Comparison of ENCODE assay signal across 14 mouse cellular contexts in genomic region chr15:11745629-11746372, GRCm38 (mm10).
DNase-seq lines count a peak whose midpoint lies in the region; ATAC-seq and TF ChIP-seq lines count a peak whose summit lies in the region.
"Had no signal": no experiment of that assay in that cellular context is flagged by ENCODE, and none has a peak within 500 bp of the region (broad histone marks: within the 10 kb centered on the region; RNA-seq: fewer than 3 reads in every experiment).

No protein-coding gene starts in this region.

- peaks cover 5% of the 10 kb centered on the region for H3K4me1 ChIP-seq in heart, adult 2 months (ENCODE audit: control insufficient read depth, insufficient read depth, low read length)
- peaks cover 9% of the 10 kb centered on the region for H3K4me1 ChIP-seq in limb, embryonic 15.5 days
- H3K4me1 ChIP-seq in limb, embryonic 10.5 days, result peaks cover 13% of the 10 kb centered on the region
- H3K4me1 ChIP-seq in lung, embryonic 14.5 days (ENCODE audit: insufficient read depth), result peaks cover 22% of the 10 kb centered on the region
- H3K4me1 ChIP-seq in stomach, embryonic 16.5 days (ENCODE audit: control insufficient read depth, insufficient read depth, low read length), result peaks cover 12% of the 10 kb centered on the region

- intact Hi-C loops in heart, adult 2 months (cut with DNase I), result no loop called here

- peak; percentile 88 for DNase-seq in heart, adult 11 months
- no peak for DNase-seq in heart, adult 2 months
- DNase-seq in limb, embryonic 10.5 days (ENCODE audit: low spot score), result no peak
- peak; percentile 41 for DNase-seq in lung, embryonic 14.5 days
- no peak for DNase-seq in adrenal gland, postnatal 10 days
- DNase-seq in frontal cortex, postnatal 10 days (ENCODE audit: low spot score in 2 of 2), result no peak
- DNase-seq: adrenal gland, postnatal 14 days; right cerebral cortex, adult 18-20 months had no signal

- no peaks in the 10 kb centered on the region for H3K79me2 ChIP-seq in heart, adult 2 months (replicated peaks; ENCODE audit: control insufficient read depth, insufficient read depth, low read length)

- no peak for TF ChIP-seq CTCF in heart, adult 2 months (IDR thresholded peaks at IDR 0.05)
- TF ChIP-seq CTCF in lung, embryonic 14.5 days (IDR thresholded peaks at IDR 0.05; ENCODE audit: low read depth), result no peak

- no peak overlapping the region for H3K27ac ChIP-seq in heart, adult 2 months
- H3K27ac ChIP-seq in limb, embryonic 15.5 days, result peak overlapping the region; percentile 64
- H3K27ac ChIP-seq in limb, embryonic 10.5 days, result no peak overlapping the region
- H3K27ac ChIP-seq in lung, embryonic 14.5 days (ENCODE audit: low read depth), result peak overlapping the region; percentile 87
- H3K27ac ChIP-seq in stomach, embryonic 16.5 days (ENCODE audit: low read length), result peak overlapping the region; percentile 94
- H3K27ac ChIP-seq: midbrain, embryonic 15.5 days; neural tube, embryonic 13.5 days had no signal

- no peak for ATAC-seq in limb, embryonic 15.5 days (ENCODE audit: insufficient number of reproducible peaks, low FRiP score, low TSS enrichment, low read depth)
- no peak for ATAC-seq in lung, embryonic 14.5 days (ENCODE audit: insufficient read depth)
- peak; percentile 38; the same call in 1 of the 2 replicates for ATAC-seq in stomach, embryonic 16.5 days (ENCODE audit: insufficient read depth, low FRiP score)
- ATAC-seq: inflammation-experienced regulatory T-cells, adult 6 months; midbrain, embryonic 15.5 days had no signal

- no peaks in the 10 kb centered on the region for H3K36me3 ChIP-seq in heart, adult 2 months (ENCODE audit: control insufficient read depth, insufficient read depth, low read length)
- H3K36me3 ChIP-seq in limb, embryonic 15.5 days, result no peaks in the 10 kb centered on the region
- H3K36me3 ChIP-seq in limb, embryonic 10.5 days, result no peaks in the 10 kb centered on the region
- H3K36me3 ChIP-seq in lung, embryonic 14.5 days (ENCODE audit: insufficient read depth), result no peaks in the 10 kb centered on the region
- H3K36me3 ChIP-seq in stomach, embryonic 16.5 days (ENCODE audit: control insufficient read depth, insufficient read depth, low read length), result no peaks in the 10 kb centered on the region
- H3K36me3 ChIP-seq: midbrain, embryonic 15.5 days; neural tube, embryonic 13.5 days had no signal

- H3K4me3 ChIP-seq in heart, adult 2 months, result no peak overlapping the region
- no peak overlapping the region for H3K4me3 ChIP-seq in limb, embryonic 15.5 days
- H3K4me3 ChIP-seq in limb, embryonic 10.5 days, result no peak overlapping the region
- H3K4me3 ChIP-seq in lung, embryonic 14.5 days (ENCODE audit: low read depth, low read length), result no peak overlapping the region
- no peak overlapping the region for H3K4me3 ChIP-seq in stomach, embryonic 16.5 days (replicated peaks; ENCODE audit: low read length)
- H3K4me3 ChIP-seq: erythroblast, embryonic 14.5 days; midbrain, embryonic 15.5 days; neural tube, embryonic 13.5 days had no signal

- no peaks in the 10 kb centered on the region for H3K9me3 ChIP-seq in limb, embryonic 15.5 days
- no peaks in the 10 kb centered on the region for H3K9me3 ChIP-seq in limb, embryonic 10.5 days (replicated peaks)
- H3K9me3 ChIP-seq in lung, embryonic 14.5 days (ENCODE audit: low read depth, low read length), result no peaks in the 10 kb centered on the region
- H3K9me3 ChIP-seq in stomach, embryonic 16.5 days (replicated peaks; ENCODE audit: control insufficient read depth, low read length), result no peaks in the 10 kb centered on the region
- H3K9me3 ChIP-seq: midbrain, embryonic 15.5 days; neural tube, embryonic 13.5 days had no signal

- no peak overlapping the region for H3K4me2 ChIP-seq in limb, embryonic 15.5 days
- no peak overlapping the region for H3K4me2 ChIP-seq in lung, embryonic 14.5 days
- H3K4me2 ChIP-seq in stomach, embryonic 16.5 days (ENCODE audit: low read depth, low read length), result no peak overlapping the region
- H3K4me2 ChIP-seq: midbrain, embryonic 15.5 days; neural tube, embryonic 13.5 days had no signal

- H3K9ac ChIP-seq in heart, adult 2 months (ENCODE audit: low read depth, low read length), result no peak overlapping the region
- no peak overlapping the region for H3K9ac ChIP-seq in limb, embryonic 15.5 days
- H3K9ac ChIP-seq in lung, embryonic 14.5 days, result no peak overlapping the region
- no peak overlapping the region for H3K9ac ChIP-seq in stomach, embryonic 16.5 days (ENCODE audit: low read length)
- H3K9ac ChIP-seq: midbrain, embryonic 15.5 days; neural tube, embryonic 13.5 days had no signal

- no peak for TF ChIP-seq EP300 in heart, adult 2 months (IDR thresholded peaks at IDR 0.05; ENCODE audit: insufficient read depth, low read depth, low read length)

- no peaks in the 10 kb centered on the region for H3K27me3 ChIP-seq in heart, adult 2 months (ENCODE audit: control insufficient read depth, insufficient read depth, low read length)
- peaks cover 2% of the 10 kb centered on the region; the same call in 1 of the 2 replicates for H3K27me3 ChIP-seq in limb, embryonic 15.5 days
- H3K27me3 ChIP-seq in limb, embryonic 10.5 days (ENCODE audit: low read depth, poor library complexity, severe bottlenecking), result peaks cover 25% of the 10 kb centered on the region; the same call in 1 of the 2 replicates
- H3K27me3 ChIP-seq in lung, embryonic 14.5 days (ENCODE audit: insufficient read depth, low read length), result no peaks in the 10 kb centered on the region
- no peaks in the 10 kb centered on the region for H3K27me3 ChIP-seq in stomach, embryonic 16.5 days (ENCODE audit: control insufficient read depth, insufficient read depth, low read length)
- H3K27me3 ChIP-seq: midbrain, embryonic 15.5 days; neural tube, embryonic 13.5 days had no signal

- no peak for TF ChIP-seq POLR2A in heart, adult 2 months (IDR thresholded peaks at IDR 0.05; ENCODE audit: insufficient read depth, low read depth, low read length)

- WGBS in heart, adult 2 months, result 56% methylated on average over 9 of the region's 9 CpGs
- 66% methylated on average over 9 of the region's 9 CpGs for WGBS in limb, embryonic 15.5 days
- 89% methylated on average over 9 of the region's 9 CpGs for WGBS in limb, embryonic 10.5 days
- 44% methylated on average over 9 of the region's 9 CpGs for WGBS in lung, embryonic 14.5 days
- 51% methylated on average over 9 of the region's 9 CpGs for WGBS in stomach, embryonic 16.5 days

Comparison
In these comparisons a context has a peak if more than half of its experiments do, and no peak if none do; other contexts are left out.
1. DNase-seq: peak in heart, adult 11 months (single experiment) and lung, embryonic 14.5 days (single experiment); none in heart, adult 2 months (0 of 2), limb, embryonic 10.5 days (single experiment), adrenal gland, postnatal 10 days (single experiment) and frontal cortex, postnatal 10 days (0 of 2).
2. H3K27ac ChIP-seq: peak in limb, embryonic 15.5 days (single experiment), lung, embryonic 14.5 days (single experiment) and stomach, embryonic 16.5 days (single experiment); none in heart, adult 2 months (single experiment) and limb, embryonic 10.5 days (single experiment).